Mouse (Mus musculus) ES-Bruce4 (cell line): ENCODE results near the gene Phlpp1.

Experiments
- CTCF ChIP-seq: IDR thresholded peaks from one replicate; pipeline ENCODE4 v1.8.1; 2011; ENCODE audit warnings: low read depth, low read length
- EP300 ChIP-seq: IDR thresholded peaks from 2 replicates; pipeline ENCODE4 v1.6.1; 2011; ENCODE audit warnings: low read depth, low read length; ENCODE audit not compliant: insufficient read depth
- POLR2A ChIP-seq: IDR thresholded peaks from one replicate; pipeline ENCODE4 v1.8.1; 2011; ENCODE audit warnings: low read length; ENCODE audit not compliant: insufficient read depth

GRCm38 (mm10) chr1:106289580-106289979 lies 118.0 kb downstream of the Phlpp1 start:
- TF ChIP-seq CTCF (no peak), POLR2A (no peak), EP300 (no peak)
